Mouse (Mus musculus) heart, postnatal 25 days (tissue): Measurements from ENCODE around the gene Tpm1. TPM values are rescaled to one million over a fixed set of nuclear protein-coding genes. Genes with fewer than 3 reads are reported as not detected.

ENCODE experiments used
- DNase-seq: peaks from one replicate; pipeline ENCODE4 v3.0.0; 2022; ENCODE audit warnings: low spot score
- intact Hi-C: fragments of 180-260 bp; cut with DNase I; formaldehyde crosslinking; loops from one replicate; pipeline ENCODE4 v1.15.1; 2025
- total RNA-seq, 2 experiments: library from RNA; stranded (reverse); gene quantifications; 2 replicates each; pipeline ENCODE4 v1.2.3; 2021

Gene Tpm1
- total RNA-seq, 2 experiments from 2014 or later: 12,975 to 13,062 TPM

GRCm38 (mm10) chr9:67032611-67033010 is 16.6 kb downstream of the Tpm1 start:
- DNase-seq: no peak
- intact Hi-C loops: no loop called here

- intact Hi-C loops: no loop called here
Observed at GRCm38 (mm10) chr9:67029518-67029917, 19.7 kb downstream of the Tpm1 start.

GRCm38 (mm10) chr9:67028929-67029328 is 20.3 kb downstream of the Tpm1 start:
- intact Hi-C loops: no loop called here
- DNase-seq: no peak

More at GRCm38 (mm10) chr9:67029518-67029917, 19.7 kb downstream of the Tpm1 start:
- no peak for DNase-seq

- intact Hi-C loops: no loop called here
- no peak for DNase-seq
Observed at GRCm38 (mm10) chr9:67028133-67028724, 21.0 kb downstream of the Tpm1 start.

- DNase-seq: no peak
- intact Hi-C loops: no loop called here
Observed at GRCm38 (mm10) chr9:67026890-67027289, 22.3 kb downstream of the Tpm1 start.

GRCm38 (mm10) chr9:67026061-67026460 is 23.1 kb downstream of the Tpm1 start:
- no peak for DNase-seq
- intact Hi-C loops: no loop called here

DNA sequence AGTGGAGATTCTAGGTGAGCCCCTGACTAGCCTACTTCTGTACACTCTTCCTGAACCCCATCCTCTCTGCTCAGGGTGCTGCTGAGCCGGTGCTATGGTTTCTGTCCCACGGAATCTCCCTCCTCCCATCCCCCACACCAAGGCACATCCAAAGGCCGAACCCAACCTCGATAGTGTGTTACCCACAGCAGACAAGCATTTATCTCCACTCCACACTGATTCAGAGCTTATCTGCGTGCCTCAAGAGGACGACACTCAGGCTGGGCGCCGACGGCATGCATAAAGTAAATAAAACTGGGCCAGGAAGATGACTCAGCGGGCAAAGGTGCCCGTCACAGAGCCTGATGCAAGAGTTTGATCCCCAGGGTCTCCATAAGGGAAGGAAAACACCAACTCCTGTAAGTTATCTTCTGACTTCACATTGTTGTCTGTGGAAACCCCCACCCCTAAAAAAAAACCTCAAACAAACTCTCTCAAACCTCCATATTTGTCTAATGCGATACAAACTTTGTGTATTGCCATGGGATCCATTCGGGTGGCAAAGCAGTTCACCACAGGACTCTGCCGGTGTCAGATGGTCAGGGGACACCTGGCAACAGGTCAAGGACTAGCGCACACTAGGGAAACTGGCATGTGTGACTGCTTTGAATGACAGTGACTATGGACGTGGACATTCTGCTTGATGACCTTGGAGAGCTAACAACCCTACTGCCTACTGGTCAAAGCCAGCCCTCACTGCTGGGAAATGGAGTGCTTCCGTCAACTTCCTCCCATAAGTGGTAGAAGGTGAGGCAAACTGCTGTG is 24.1 kb downstream of the Tpm1 start:
- intact Hi-C loops: no loop called here
- DNase-seq: no peak

- DNase-seq: no peak
- intact Hi-C loops: no loop called here
Observed at GRCm38 (mm10) chr9:67023371-67023770, 25.8 kb downstream of the Tpm1 start.

- DNase-seq: no peak
- intact Hi-C loops: no loop called here
Observed at GRCm38 (mm10) chr9:67020063-67020462, 29.1 kb downstream of the Tpm1 start.

- intact Hi-C loops: no loop called here
- no peak for DNase-seq
Observed at GRCm38 (mm10) chr9:67013501-67013900, 35.7 kb downstream of the Tpm1 start.

DNA sequence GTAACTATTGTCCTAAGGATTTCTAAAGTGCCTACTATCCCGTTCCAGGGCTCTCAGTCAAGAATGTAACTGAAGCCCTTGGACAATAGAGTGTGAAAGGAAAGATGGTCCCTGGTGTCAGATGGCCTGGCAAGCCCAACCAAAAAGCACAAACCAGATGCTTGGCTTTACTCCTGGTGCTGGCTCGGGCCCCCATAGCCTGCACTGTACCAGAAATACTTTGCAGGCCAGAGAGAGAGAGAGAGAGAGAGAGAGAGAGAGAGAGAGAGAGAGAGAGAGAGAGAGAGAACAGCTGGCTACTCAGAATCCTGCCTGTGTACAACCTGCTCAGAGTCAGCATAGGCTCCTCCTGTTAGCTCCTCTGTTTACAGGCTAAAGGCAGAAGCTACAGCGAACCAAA is 36.7 kb downstream of the Tpm1 start:
- intact Hi-C loops: no loop called here

GRCm38 (mm10) chr9:67011483-67011882 is 37.7 kb downstream of the Tpm1 start:
- no peak for DNase-seq
- intact Hi-C loops: no loop called here

More for the DNA sequence above, 36.7 kb downstream of the Tpm1 start:
- peak; percentile 56 for DNase-seq

GRCm38 (mm10) chr9:67008781-67009180 is 40.4 kb downstream of the Tpm1 start:
- no peak for DNase-seq
- intact Hi-C loops: no loop called here

DNA sequence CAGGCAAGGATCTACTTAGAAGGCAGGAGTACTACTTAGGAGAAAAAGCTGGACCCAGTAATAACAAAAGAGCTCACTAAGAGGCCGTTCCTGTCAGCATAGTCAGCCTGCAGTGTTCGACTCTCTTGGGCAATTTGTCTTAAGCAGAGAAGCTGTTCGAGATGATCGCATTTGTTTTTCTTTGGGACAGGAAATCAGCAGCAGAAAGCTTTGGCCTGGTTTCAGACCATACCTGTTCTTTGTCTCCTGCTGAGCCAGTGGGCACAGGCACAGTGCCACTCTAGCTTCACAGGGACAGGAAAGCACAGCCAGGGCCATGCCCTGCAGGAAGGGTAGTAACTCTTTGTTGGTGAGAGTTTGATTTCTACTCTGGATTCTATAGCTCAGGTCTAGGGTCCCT is 42.8 kb downstream of the Tpm1 start:
- DNase-seq: no peak
- intact Hi-C loops: no loop called here

DNA sequence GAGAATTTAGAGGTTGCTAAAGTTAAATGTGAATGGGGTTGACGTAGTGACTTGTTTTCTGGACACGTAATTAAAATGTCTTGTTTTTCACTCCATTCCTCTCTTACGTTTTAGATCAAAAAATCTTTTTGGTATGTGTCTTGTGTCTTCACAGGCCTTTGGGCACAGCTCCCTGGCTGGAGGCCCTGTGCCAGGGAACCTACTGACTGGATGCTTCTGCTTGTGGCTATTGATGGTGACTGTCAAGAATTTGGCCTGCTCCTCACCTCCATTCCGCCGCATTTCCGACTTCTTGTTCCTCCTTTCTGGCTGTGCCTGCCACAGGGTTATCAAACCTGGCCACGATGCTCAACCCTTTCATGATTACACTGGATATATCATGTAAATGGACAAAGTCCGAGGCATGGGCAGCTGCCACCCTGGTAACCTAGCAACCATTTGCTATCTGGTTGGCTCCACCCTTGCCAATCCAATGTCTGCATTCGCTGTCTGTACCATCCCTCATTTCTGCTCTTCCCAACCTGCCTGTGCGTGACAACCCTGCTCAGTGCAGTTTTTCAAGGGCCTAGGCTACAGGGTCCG is 44.0 kb downstream of the Tpm1 start:
- intact Hi-C loops: no loop called here
- DNase-seq: no peak

DNA sequence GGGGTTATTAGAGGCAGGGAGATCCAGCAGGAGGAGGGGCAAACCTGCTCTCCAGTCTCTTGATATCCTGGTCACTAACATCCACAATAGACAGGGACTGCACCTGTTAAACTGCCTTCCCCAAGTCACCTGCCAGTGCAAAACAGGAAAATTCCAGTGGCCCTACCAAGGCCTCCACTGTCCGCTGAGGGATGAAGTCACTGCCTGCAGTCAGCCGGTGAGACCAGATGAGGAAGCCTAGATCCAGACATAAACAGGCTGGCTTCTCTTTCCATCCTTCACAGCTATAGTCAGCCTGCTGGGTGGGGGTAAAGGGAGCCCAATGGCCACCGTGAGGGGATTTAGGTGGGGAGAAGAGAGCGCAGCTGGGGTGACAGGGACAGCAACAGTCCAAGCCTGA is 45.5 kb downstream of the Tpm1 start:
- intact Hi-C loops: loop anchor here (5.0 kb wide), 3 partner anchors 154 to 269 kb away; no protein-coding TSS in a partner anchor
- DNase-seq: no peak

- no peak for DNase-seq
- intact Hi-C loops: loop anchor here (5.0 kb wide), 3 partner anchors 154 to 269 kb away; no protein-coding TSS in a partner anchor
Observed at GRCm38 (mm10) chr9:67003156-67003555, 46.0 kb downstream of the Tpm1 start.

- intact Hi-C loops: loop anchor here (1.0 to 5.0 kb wide), 4 partner anchors 43 to 271 kb away; no protein-coding TSS in a partner anchor
Observed at GRCm38 (mm10) chr9:67001506-67001905, 47.7 kb downstream of the Tpm1 start.

DNA sequence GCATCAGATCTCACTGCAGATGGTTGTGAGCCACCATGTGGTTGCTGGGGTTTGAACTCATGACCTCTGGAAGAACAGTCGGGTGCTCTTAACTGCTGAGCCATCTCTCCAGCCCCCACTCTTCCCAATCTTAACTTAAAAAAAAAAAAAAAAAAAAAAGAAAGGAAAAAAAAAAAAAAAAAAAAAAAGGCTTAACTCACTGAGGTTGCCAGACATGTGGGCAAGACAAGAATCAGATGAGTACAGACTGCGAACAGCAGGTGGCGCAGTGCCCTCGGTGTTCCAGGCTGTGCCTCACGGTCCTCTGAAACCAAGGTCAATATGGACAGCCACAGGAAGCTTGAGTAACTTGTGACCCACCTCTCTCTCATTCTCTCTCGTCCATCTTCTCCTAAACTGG is 48.2 kb downstream of the Tpm1 start:
- DNase-seq: peak; percentile 53
- intact Hi-C loops: loop anchor here (1.0 to 5.0 kb wide), 4 partner anchors 43 to 271 kb away; no protein-coding TSS in a partner anchor

More at GRCm38 (mm10) chr9:67001506-67001905, 47.7 kb downstream of the Tpm1 start:
- no peak for DNase-seq

DNA sequence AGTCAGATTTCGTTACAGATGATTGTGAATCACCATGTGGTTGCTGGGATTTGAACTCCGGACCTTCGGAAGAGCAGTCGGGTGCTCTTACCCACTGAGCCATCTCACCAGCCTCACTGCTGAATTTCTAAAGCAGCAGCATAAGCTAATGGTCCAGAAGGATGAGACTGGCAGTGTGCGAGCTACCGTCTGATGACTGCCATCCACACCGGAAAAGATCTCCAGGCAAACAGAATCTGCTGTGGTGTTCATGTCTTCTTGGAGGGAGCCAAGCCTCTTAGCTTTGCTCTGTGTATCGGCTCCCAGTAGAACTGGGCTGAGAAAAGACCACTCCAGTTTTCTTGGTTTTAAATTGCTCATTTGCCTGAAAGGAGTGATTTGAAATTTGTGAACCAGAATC is 49.5 kb downstream of the Tpm1 start:
- intact Hi-C loops: loop anchor here (5.0 kb wide), 3 partner anchors 158 to 273 kb away; no protein-coding TSS in a partner anchor
- no peak for DNase-seq
